Mouse (Mus musculus): Measurements from ENCODE around the gene Tnfaip2. TPM values are rescaled to one million over a fixed set of nuclear protein-coding genes. Genes with fewer than 3 reads are reported as not detected.

Tnfaip2 gene
- total RNA-seq, 2 experiments from 2014 or later = 0.77 to 1.2 TPM

DNA sequence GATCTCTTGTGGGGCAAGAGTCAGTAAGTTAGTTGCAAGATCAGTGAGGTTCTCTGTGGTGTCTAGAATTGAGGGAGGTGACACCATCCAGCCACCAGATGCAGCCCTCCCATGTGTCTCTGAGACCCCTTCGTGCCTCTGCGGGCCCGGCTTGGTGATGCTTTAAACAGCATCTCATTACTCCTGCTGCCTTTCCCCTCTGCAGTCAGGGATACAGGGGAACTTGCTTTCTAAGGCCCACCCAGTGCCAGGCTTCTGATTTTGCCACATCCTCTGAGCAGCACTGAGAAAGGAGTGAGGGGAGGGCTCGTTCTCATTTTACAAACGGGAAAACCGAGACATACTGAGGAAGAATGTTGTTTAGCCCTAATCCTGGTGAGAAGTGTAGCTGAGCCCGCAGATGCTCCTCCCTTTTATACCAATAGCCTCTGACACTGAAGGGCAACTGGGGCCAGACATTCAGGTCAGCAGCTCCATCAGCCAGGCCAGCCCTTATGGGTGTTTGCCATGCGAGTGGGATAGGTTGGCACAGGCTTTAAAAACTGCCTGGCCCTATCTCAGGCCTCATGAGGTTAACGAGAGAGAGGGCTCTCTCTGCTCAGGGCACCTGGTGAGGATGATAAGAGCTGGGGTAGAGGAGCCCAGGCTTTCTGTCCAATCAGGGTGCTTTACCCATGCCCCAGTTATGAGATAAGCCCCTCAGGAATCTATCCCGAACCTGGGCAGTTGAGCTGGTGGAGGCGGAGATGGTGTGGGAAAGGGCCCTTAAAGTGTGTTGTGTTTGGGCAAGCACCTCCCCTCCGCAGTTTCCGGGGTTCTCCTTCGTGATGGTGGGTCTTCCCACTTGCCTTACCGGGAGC, 972 bp downstream of the Tnfaip2 start:
- DNase-seq (ENCODE audit: low spot score in 2 of 2) = no peak
- intact Hi-C loops (cut with DNase I) = no loop called here

DNA sequence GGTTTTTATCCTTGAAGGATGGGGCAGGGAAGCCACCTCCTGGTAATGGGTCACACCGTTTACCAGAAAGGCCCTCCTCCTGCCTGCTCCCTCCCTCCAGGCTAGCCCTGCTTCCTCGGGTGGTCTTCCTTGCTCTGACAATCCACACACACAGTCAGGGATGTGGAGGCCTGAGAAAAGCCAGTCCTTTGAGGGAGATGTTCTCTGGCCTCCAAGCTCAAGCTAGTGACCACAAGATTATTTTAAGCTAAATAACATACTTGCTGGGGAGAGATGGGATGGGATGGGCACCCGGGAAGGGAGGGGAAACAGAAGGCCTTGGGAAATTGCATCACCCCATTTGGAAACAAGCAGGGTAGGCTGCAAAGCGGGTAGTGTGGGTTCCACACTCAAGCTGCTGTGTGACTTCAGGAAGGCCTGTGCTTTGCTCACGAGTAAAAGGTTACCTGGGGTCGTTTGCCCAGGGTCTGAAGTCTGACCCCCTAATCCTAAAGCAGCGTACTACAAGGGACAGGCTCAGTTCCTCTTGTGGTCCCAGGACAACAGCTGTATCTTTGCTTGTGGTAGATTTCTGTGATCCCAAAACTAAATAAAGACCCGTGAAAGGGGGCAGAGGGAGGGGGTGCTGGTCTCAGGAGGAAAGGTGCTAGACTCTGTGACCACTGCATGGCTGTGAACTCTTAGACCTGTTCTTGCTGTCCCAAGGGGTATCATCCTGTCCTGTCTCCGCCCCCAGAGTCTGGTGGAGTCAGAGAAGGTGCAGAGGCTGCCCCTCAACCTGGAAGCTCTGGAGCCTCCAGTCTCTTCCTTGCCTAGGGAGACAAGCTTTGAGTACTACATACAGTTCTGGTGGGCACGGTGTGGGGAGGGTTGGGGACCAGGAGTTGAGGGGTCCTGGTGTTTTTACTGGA, 1.9 kb downstream of the Tnfaip2 start:
- intact Hi-C loops (cut with DNase I) = no loop called here
- no peak for DNase-seq (ENCODE audit: low spot score in 2 of 2)

DNA sequence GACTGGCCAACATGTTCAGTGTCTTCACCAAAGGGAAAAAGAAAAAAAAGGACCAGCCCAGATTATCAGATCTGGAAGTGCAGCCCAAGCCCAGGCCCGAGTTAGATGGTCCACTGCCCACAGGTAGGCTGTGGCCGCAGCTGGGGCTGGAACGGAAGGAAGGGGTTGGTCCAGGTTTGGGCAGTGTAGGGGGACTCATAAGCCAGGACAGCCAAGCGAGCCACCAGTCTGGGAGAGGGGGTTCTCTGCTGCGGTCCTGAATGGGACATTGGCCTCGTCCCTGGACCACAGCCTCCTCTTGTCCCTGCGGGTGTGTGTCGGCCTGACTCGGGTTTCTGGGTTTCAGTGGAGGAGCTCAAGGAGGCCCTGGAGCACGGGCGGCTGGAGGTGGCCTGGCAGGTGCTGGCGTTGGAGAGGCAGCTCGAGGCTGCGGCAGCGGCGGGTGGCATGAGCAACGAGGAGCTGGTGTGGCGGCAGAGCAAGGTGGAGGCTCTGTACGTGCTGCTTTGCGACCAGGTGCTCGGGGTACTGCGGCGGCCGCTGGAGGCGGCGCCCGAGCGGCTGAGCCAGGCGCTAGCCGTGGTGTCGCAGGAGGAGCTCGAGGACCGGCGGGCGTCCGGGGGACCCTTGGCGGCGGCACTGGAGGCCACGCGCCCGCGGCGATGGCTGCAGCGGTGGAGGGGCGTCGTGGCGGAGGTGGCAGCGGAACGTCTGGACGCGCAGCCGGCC, 3.1 kb downstream of the Tnfaip2 start:
- no peak for DNase-seq (ENCODE audit: low spot score in 2 of 2)
- intact Hi-C loops (cut with DNase I) = no loop called here

DNA sequence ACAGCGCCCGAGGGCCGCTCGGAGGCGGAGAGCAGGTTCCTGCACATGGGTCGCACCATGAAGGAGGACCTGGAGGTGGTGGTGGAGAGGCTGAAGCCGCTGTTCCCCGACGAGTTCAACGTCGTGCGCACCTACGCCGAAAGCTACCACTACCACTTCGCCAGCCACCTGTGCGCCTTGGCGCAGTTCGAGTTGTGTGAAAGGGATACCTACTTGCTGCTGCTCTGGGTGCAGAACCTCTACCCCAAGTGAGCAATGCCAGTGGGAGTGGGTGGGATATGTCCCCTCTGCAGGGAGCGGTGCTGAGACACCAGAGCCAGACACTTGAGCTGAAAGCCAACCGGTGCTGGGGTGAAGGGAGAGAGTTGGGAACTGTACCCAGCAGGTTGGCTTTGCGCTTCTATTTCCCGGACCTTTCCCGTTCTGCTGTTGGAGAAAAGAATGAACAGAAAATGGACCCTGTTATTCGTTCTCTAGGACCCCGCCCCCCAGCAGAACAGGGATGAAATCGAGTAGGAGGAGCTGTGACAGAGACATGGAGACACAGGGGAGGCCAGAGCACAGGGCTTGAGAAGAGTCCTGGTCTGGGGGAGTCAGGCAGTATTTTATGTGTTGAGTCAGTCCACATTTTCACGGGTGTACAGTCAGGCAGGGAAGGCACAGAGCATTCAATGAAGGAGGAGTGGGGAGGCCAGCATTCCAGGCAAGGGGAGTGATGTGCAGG, 3.8 kb downstream of the Tnfaip2 start:
- intact Hi-C loops (cut with DNase I) = no loop called here

DNA sequence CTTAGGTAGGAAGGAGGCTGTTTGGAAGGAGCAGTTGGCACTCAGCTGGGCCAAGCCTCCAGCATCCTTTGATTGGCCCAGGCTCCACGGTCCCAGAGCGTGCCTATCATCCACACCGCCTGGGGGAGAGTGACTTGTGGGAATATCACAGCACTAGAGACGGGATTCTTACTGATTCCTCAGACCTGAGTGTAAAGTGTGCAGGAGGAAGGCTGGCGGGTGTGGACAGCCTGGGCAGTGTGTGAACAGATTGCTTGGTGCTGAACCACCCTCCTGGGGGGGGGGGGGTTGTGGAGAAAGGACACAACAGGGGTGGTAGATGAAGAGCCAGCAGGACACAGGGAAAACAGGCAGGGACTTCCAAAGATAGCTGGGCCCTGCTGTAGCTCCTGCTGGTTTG, 4.5 kb downstream of the Tnfaip2 start:
- intact Hi-C loops (cut with DNase I) = no loop called here
- DNase-seq (ENCODE audit: low spot score in 2 of 2) = no peak

More for the DNA sequence above, 3.8 kb downstream of the Tnfaip2 start:
- DNase-seq (ENCODE audit: low spot score in 2 of 2) = no peak

DNA sequence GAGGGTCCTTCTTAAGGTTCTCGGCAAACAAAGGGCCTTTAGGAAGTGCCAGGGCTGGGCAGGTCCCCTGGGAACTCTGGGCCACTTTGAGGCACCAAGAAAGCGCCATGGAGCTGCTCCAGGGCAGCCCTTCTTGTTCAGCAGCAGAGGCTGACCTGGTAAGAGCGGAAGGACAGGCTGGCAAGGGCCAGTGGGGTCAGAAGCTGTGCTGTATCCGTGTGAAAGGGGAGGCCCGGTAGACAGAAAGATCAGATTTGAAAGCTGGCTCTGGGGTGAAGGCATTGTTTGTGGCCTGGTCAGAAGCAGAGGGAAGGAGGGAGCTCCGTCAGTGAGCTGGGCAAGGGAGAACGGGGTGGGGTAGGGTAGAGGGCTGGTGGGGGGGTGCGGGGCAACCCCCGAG, 5.1 kb downstream of the Tnfaip2 start:
- intact Hi-C loops (cut with DNase I) = no loop called here
- DNase-seq (ENCODE audit: low spot score in 2 of 2) = no peak

DNA sequence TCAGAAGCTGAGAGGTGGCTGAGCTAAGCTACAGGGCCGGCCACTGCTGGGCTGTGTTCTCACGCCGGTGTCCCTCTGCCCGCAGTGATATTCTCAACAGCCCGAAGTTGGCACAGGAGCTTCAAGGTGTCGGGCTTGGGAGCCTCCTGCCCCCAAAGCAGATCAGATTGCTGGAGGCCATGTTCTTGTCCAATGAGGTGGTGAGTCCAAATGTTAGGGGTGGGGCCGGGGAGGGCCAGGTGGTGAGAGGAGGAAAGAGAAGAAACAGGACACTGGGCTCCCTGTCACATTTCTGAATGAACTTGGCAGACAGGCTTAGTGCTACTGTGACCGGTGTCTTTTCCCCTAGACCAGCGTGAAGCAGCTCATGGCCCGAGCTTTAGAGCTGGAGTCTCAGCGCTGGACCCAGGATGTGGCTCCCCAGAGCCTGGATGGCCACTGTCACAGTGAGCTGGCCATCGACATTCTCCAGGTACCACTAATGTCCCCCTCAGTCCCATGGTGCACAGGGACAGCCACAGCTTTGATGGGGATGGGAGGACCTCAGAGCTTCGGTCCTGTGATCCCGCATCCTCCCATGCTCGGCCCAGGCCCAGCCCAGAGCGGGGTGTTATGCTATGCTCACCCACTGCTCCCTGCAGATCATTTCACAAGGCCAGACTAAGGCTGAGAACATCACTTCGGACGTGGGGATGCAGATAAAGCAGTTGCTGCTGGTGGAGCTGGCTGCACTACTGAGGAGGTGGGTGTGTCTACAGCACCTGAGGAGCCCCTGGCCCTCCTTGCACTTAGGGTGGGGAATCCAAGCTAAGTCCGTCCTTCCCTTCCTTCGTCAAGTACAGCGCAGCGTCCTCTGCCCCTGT, 5.9 kb downstream of the Tnfaip2 start:
- DNase-seq (ENCODE audit: low spot score in 2 of 2) = no peak
- intact Hi-C loops (cut with DNase I) = no loop called here

DNA sequence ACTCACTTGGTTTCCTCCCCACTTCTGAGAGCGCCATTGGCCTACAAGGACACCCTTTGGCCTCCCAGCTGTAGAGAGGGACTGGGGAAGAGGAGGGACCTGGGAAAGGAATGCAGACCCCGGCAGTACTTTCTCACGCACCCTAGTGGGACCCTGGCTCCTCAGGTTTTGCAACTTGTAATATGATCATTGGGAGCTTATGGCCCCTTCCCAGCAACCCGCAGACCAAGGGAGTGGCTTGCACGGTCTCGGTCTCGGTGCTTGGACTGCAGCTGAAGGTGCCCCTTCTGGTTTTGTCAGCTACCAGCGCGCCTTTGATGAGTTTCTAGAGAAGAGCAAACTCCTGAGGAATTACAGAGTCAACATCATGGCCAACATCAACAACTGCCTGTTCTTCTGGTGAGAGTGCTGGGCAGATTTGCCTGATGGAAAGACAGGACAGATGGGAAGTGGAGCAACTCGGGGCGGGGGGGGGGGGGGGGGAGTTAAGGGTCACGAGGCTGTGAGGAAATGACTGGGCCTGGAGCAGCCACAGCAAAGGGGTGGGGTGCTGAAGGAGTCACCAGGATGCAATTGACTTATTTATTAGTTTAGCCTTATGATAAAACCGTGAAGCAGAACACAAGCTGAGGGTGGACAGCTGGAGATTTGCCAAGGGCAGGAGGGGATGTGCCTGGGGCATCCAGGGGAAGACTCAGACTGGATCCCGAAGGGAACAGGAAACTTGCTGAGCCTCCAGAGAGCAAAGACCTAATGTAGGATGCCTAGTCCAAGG, 6.8 kb downstream of the Tnfaip2 start:
- DNase-seq (ENCODE audit: low spot score in 2 of 2) = no peak
- intact Hi-C loops (cut with DNase I) = no loop called here

DNA sequence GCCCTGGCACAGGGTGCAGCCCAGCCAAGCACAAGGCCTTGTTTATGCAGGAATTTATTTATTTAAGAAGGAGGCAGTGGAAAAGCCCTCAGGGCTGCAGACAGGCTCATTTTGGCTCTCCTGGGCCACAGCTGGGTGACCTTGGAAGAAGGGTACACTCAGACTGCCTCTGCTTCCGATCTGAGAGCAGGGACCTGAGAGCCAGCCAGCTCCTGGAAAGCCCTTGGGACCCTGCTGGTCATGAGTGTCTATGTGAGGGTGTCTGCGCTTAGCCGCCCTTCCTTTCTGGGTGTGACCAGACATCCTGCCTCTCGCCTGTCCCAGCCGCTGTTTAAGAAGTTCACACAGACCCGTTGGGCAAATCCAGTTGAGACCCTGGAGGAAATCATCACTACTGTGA, 8.1 kb downstream of the Tnfaip2 start:
- no peak for DNase-seq (ENCODE audit: low spot score in 2 of 2)
- intact Hi-C loops (cut with DNase I) = no loop called here

DNA sequence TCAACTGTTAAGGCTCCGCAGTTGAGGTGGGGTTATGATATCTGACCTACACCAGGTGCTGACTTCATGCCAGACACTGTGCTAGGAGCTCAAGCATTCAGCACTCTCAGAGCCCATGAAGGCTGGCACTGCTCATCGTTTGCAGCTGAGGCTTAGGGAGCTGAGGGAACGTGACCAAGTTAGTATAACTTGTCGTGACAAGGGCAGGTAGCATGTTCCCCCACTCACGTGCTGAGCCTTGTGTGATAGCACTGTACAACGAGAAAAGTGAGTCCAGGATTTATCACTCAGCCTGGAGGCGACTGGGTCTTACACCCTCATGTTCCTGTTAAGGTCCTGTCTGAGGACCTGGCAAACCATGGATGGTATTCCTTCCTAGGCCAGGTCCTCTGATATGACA, 9.3 kb downstream of the Tnfaip2 start:
- intact Hi-C loops (cut with DNase I) = no loop called here
- DNase-seq (ENCODE audit: low spot score in 2 of 2) = no peak

DNA sequence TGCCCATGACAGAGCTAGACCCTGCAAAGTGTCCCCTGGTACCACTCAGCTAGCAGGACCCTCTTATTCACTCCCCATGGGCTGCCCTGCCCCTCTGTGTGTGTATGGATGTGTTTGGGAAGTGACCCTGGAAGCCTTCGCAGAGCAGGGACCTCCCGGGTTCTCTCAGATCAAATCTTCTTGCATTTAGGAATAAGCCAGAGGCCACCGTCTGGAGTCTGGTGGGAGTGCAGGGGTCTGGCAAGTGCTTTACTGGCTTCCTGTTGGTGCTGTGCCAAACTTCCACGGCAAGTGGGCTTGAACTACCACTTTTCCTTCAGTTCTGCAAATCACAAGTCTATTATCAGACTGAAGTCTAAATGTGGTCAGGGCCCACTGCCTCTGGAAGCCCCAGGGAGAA, 11.8 kb downstream of the Tnfaip2 start:
- intact Hi-C loops (cut with DNase I) = no loop called here

DNA sequence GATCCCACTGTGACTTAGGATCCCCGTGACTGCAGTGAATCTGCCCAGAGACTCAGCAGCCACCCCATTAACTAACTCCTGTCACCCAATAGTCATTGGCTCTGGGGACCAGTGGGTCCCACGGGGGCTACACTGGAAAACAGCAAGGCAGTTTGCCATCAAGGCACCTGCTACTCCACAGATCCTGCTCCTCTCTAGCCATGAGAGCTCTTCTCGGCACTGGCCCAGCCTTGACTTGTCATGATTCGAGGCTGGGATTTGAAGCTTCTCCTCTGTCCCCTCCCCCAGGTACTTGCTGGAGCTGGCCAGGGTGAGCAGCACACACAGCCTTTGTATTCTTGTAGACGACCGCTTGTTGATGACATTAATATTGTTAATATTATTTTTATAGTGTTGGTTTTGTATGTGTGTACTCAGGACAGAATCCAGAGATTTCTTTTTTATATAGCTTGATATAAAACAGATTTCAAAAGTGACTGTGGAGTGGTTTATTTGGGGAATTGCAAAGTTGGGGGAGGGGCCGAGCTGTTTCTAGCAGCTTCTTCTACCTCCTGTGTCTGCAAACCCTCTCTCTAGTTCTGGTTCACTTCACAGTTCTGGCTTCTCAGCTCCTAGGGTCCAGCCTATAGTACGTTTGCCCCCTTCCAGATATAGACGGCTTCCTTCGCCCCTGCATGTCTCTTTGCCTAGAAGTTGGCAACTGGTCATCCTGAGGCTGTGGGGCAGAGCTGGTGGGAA, 12.4 kb downstream of the Tnfaip2 start:
- intact Hi-C loops (cut with DNase I) = no loop called here
- no peak for DNase-seq (ENCODE audit: low spot score in 2 of 2)

More for the DNA sequence above, 11.8 kb downstream of the Tnfaip2 start:
- DNase-seq (ENCODE audit: low spot score in 2 of 2) = no peak

DNA sequence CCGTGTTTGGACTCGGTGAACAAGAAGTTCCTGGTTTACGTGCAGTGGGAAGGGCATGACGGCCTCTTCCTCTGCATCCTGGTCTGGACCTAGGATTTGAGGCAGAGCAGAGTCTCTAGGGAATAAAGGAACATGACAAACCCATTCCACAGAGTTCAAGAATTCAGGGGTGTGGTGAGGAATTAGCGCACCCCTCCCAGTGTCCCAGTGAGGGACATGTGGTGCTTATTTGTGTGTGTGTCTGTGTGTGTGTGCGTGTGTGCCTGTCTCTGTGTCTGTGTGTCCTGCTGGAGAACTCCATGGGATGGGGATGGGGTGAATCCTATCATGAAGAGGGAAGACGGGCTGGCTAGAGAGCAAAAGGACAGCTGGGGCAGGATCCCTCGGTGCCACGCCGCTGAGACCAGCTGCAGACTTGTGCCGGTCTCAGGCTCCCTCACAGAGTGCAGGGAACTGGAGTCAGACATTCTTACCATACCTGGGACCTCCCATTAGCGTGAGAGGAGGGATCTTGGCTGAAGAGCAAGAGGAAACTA, 13.1 kb downstream of the Tnfaip2 start:
- intact Hi-C loops (cut with DNase I) = no loop called here
- DNase-seq (ENCODE audit: low spot score in 2 of 2) = no peak

DNA sequence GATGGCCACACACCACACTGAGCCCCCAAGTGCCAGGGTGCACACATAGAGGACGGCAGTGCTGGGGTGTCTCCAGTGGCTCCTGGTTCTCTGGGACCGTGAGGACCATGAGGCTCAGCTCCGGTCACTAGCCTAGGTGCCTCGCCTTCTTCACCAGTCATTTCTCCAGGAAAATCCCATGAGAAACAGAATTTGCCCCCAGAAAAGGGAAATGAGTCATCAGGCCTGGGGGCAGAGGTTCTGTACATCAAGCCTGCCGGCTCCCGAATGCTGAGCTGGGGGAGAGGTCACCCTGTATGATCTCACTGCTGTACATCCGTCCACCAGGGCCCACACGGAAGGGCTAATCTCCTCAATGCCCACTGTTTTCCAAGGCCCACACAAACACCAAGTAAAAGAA, 13.6 kb downstream of the Tnfaip2 start:
- intact Hi-C loops (cut with DNase I) = no loop called here

DNA sequence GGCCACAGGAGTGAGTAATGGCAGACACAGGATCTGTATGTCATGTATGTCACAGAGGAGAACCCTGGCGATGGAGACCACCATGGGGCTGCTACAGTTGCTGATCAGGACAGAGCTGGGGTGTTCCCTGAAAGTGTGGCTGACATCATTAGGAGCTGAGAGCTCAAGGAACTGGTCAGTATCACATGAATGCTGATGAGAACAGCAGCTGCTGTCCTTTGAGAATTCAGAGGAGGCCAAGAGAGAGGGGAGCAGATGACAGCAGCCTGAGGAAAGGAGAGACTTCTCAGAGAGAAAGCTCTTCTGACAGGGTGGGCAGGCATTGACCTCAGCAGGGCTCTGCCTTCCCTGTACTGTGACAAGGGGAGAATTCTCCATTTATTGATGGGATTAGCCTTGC, 15.5 kb downstream of the Tnfaip2 start:
- DNase-seq (ENCODE audit: low spot score in 2 of 2) = no peak
- intact Hi-C loops (cut with DNase I) = no loop called here

More for the DNA sequence above, 13.6 kb downstream of the Tnfaip2 start:
- DNase-seq (ENCODE audit: low spot score in 2 of 2) = no peak

DNA sequence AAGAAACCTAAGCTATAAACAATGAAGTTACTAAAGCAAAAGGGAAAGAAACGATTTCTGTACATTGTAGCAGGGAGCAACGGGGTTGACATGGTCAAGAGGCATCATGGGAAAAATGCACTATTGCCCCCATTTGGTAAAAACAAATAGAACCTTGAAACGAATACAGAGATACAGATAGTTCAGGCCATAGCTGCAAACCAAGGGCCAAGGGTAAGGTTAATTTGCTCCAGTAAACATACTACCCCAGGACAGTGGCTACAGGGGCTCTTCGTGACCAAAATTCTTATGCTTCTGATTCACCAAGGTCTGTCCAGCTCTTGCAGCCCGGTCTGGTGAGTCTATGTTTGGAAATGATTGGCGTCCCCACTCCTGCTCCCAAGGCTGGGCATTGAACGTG, 21.3 kb downstream of the Tnfaip2 start:
- DNase-seq (ENCODE audit: low spot score in 2 of 2) = no peak
- intact Hi-C loops (cut with DNase I) = no loop called here

DNA sequence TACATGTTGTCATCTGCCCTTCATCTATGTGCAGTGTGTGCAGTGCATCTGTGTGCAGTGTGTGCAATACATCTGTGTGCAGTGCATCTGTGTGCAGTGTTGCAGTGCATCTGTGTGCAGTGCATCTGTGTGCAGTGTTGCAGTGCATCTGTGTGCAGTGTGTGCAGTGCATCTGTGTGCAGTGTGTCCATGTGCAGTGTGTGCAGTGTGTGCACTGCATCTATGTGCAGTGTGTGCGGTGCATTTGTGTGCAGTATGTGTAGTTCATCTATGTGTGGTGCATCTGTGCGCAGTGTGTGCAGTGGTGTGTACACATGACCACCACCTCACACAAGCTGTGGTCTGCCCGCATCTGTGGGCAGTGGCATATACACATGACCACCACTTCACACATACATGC, 24.1 kb downstream of the Tnfaip2 start:
- no peak for DNase-seq (ENCODE audit: low spot score in 2 of 2)
- intact Hi-C loops (cut with DNase I) = no loop called here
